ENCODE assay signal across 8 mouse cellular contexts in genomic region chr13:97607221-97607723, GRCm38 (mm10).
DNase-seq lines count a peak whose midpoint lies in the region; ATAC-seq lines count a peak whose summit lies in the region.

No protein-coding gene starts in this region.

- no peaks in the 10 kb centered on the region for H3K9me3 ChIP-seq in limb, embryonic 10.5 days (replicated peaks)

- peak; percentile 98 for ATAC-seq in common myeloid progenitor, adult 5-6 weeks (replicated peaks; ENCODE audit: low read depth, poor library complexity, severe bottlenecking)

- intact Hi-C loops in heart, postnatal 25 days (cut with DNase I) = loop anchor here (5.0 to 10.0 kb wide), 3 partner anchors 35 to 370 kb away; no protein-coding TSS in a partner anchor

- no peaks in the 10 kb centered on the region for H3K27me3 ChIP-seq in limb, embryonic 10.5 days (ENCODE audit: low read depth, poor library complexity, severe bottlenecking)

- H3K27ac ChIP-seq in limb, embryonic 10.5 days = peak overlapping the region; percentile 72; the same call in 1 of the 2 replicates

- H3K4me1 ChIP-seq in limb, embryonic 10.5 days = peaks cover 31% of the 10 kb centered on the region

- no peak overlapping the region for H3K4me3 ChIP-seq in limb, embryonic 10.5 days

- H3K36me3 ChIP-seq in limb, embryonic 10.5 days = no peaks in the 10 kb centered on the region

- DNase-seq in heart, adult 11 months = peak; percentile 92
- DNase-seq in heart, postnatal 25 days (ENCODE audit: low spot score) = no peak
- peak; percentile 81 for DNase-seq in ZHBTc4 (ENCODE audit: low read depth, low spot score)
- peak; percentile 31 for DNase-seq in kidney, adult 11 months
- DNase-seq in limb, embryonic 10.5 days (ENCODE audit: low spot score) = peak; percentile 70
- peak; percentile 34 to 50 for DNase-seq in natural killer cell, adult 2 months (ENCODE audit: low spot score in 2 of 2)
- peak; percentile 8 to 46 for DNase-seq in thymus, postnatal 10 days (ENCODE audit: low spot score in 2 of 2)

- 26% methylated on average over 11 of the region's 11 CpGs for WGBS in limb, embryonic 10.5 days
